Mouse (Mus musculus): ENCODE measurements around the gene Ccni.

DNA sequence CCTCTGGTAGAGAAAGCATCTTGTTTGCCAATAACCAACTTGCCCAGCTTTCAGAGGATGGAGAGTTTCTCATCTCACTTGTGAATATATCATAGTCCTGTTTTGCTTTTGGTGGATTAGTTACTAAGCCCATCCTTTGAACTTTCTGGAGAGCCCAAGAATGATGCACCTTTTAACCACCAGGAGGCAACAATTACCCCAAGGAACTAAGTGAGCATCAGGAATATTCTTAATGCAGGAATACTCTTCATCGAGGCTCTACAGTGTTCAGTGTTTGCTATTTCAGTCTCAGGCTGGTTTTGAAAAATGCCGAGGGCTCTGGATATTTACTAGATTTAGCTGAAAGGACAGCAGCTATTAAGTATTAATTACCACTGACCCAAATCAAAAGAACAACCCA is 26.0 kb downstream of the Ccni start:
- TF ChIP-seq GATA1 (IDR thresholded peaks at IDR 0.05; ENCODE audit: low read length) (no peak), TAL1 (IDR thresholded peaks at IDR 0.05; ENCODE audit: low read length) (no peak)
